Mouse (Mus musculus) spleen, adult 2 months (tissue): ENCODE measurements at regions not wholly inside any gene's neighbourhood (a gene's known extent, or its start where the extent isn't known, plus 50 kb on each side); places are given as distances from the start of the nearest gene placed in this dataset.

Experiments
- DNase-seq, 2 experiments: peaks; one replicate each; pipeline versions ENCODE4 v3.0.0 to v3.0.0-alpha.2; 2012 to 2021; ENCODE audit warnings: low spot score in 2 of 2, low read depth in 1 of 2
- H3K27ac ChIP-seq: fragments of 200-500 bp; 2 replicates; pipeline ENCODE4 v1.5.1; 2012; ENCODE audit warnings: low read length, inconsistent platforms; ENCODE audit not compliant: insufficient read depth
- H3K27me3 ChIP-seq: fragments of 200-500 bp; 2 replicates; pipeline ENCODE4 v1.6.1; 2012; ENCODE audit warnings: mild to moderate bottlenecking, moderate library complexity, low read length, inconsistent platforms; ENCODE audit not compliant: control insufficient read depth, insufficient read depth
- H3K36me3 ChIP-seq: fragments of 200-500 bp; 2 replicates; pipeline ENCODE4 v1.6.1; 2012; ENCODE audit warnings: mild to moderate bottlenecking, low read length, inconsistent platforms; ENCODE audit not compliant: control insufficient read depth, insufficient read depth
- H3K4me1 ChIP-seq: fragments of 200-500 bp; 2 replicates; pipeline ENCODE4 v1.6.1; 2011; ENCODE audit warnings: inconsistent platforms; ENCODE audit not compliant: control insufficient read depth, insufficient read depth, insufficient read length
- H3K4me3 ChIP-seq: fragments of 200-500 bp; 2 replicates; pipeline ENCODE4 v1.5.1; 2011; ENCODE audit warnings: mild to moderate bottlenecking, inconsistent platforms; ENCODE audit not compliant: insufficient read depth, insufficient read length; ENCODE audit errors: extremely low read depth
- CTCF ChIP-seq: fragments of 200-500 bp; IDR thresholded peaks from 2 replicates; pipeline ENCODE4 v1.5.1; 2011; ENCODE audit warnings: mild to moderate bottlenecking, inconsistent platforms; ENCODE audit not compliant: insufficient read depth, insufficient read length, insufficient replicate concordance; ENCODE audit errors: extremely low read depth
- POLR2A ChIP-seq: fragments of 200-500 bp; IDR thresholded peaks from 2 replicates; pipeline ENCODE4 v1.6.1; 2011; ENCODE audit warnings: low read depth, low read length, inconsistent platforms
- WGBS: fragments of 180-500 bp; shearing (Covaris S2); methylation state at CpG from one replicate; pipeline ENCODE4 v1.1.7; 2018; 5-methylcytosine and 5-hydroxymethylcytosine counted together

- H3K4me3 ChIP-seq, result no peak overlapping the region
- H3K27ac ChIP-seq, result no peak overlapping the region
- H3K4me1 ChIP-seq, result no peaks in the 10 kb centered on the region
- TF ChIP-seq CTCF (no peak), POLR2A (no peak)
- no peak for DNase-seq
- no peaks in the 10 kb centered on the region for H3K27me3 ChIP-seq
- H3K36me3 ChIP-seq, result no peaks in the 10 kb centered on the region
Observed at GRCm38 (mm10) chr10:97778531-97778930, 52.0 kb upstream of the C030005K15Rik start.

GRCm38 (mm10) chr10:97779335-97779734 lies 52.8 kb upstream of the C030005K15Rik start:
- H3K27me3 ChIP-seq, result no peaks in the 10 kb centered on the region
- no peak overlapping the region for H3K4me3 ChIP-seq
- TF ChIP-seq POLR2A (no peak), CTCF (no peak)
- WGBS, result 48% methylated on average over 4 of the region's 4 CpGs
- H3K27ac ChIP-seq, result no peak overlapping the region
- DNase-seq, result no peak
- no peaks in the 10 kb centered on the region for H3K36me3 ChIP-seq
- no peaks in the 10 kb centered on the region for H3K4me1 ChIP-seq

GRCm38 (mm10) chr10:97793804-97794203 lies 67.2 kb upstream of the C030005K15Rik start:
- Histone ChIP-seq H3K36me3 (no peaks in the 10 kb centered on the region), H3K4me3 (no peak overlapping the region), H3K27ac (no peak overlapping the region), H3K4me1 (no peaks in the 10 kb centered on the region), H3K27me3 (no peaks in the 10 kb centered on the region)
- TF ChIP-seq CTCF, result no peak
- no peak for TF ChIP-seq POLR2A
- WGBS, result 83% methylated on average over 2 of the region's 2 CpGs
- no peak for DNase-seq

- TF ChIP-seq CTCF (no peak), POLR2A (no peak)
Observed at GRCm38 (mm10) chr10:97801448-97802265, 75.1 kb upstream of the C030005K15Rik start.

GRCm38 (mm10) chr10:97807947-97808346 lies 81.4 kb upstream of the C030005K15Rik start:
- Histone ChIP-seq H3K4me3 (no peak overlapping the region), H3K4me1 (no peaks in the 10 kb centered on the region), H3K27ac (no peak overlapping the region), H3K27me3 (no peaks in the 10 kb centered on the region), H3K36me3 (no peaks in the 10 kb centered on the region)
- DNase-seq, result no peak
- 83% methylated on average over 2 of the region's 2 CpGs for WGBS
- TF ChIP-seq POLR2A (no peak), CTCF (no peak)

More at GRCm38 (mm10) chr10:97801448-97802265, 75.1 kb upstream of the C030005K15Rik start:
- H3K27ac ChIP-seq, result no peak overlapping the region
- H3K36me3 ChIP-seq, result no peaks in the 10 kb centered on the region
- no peak overlapping the region for H3K4me3 ChIP-seq
- H3K27me3 ChIP-seq, result no peaks in the 10 kb centered on the region
- no peak for DNase-seq
- 78% methylated on average over 9 of the region's 9 CpGs for WGBS
- H3K4me1 ChIP-seq, result no peaks in the 10 kb centered on the region

GRCm38 (mm10) chr10:97842574-97842973 lies 116.0 kb upstream of the C030005K15Rik start:
- TF ChIP-seq CTCF (no peak), POLR2A (no peak)
- H3K27ac ChIP-seq, result no peak overlapping the region
- no peaks in the 10 kb centered on the region for H3K36me3 ChIP-seq
- no peaks in the 10 kb centered on the region for H3K4me1 ChIP-seq
- H3K27me3 ChIP-seq, result no peaks in the 10 kb centered on the region
- no peak overlapping the region for H3K4me3 ChIP-seq
- DNase-seq, result no peak
- 92% methylated on average over 3 of the region's 3 CpGs for WGBS

GRCm38 (mm10) chr10:97851487-97851886 lies 124.9 kb upstream of the C030005K15Rik start:
- H3K4me1 ChIP-seq, result no peaks in the 10 kb centered on the region
- TF ChIP-seq POLR2A (no peak), CTCF (no peak)
- no peaks in the 10 kb centered on the region for H3K36me3 ChIP-seq
- 78% methylated on average over 2 of the region's 2 CpGs for WGBS
- DNase-seq, result no peak
- H3K27ac ChIP-seq, result no peak overlapping the region
- H3K4me3 ChIP-seq, result no peak overlapping the region
- no peaks in the 10 kb centered on the region for H3K27me3 ChIP-seq
